29 mouse cellular contexts compared by ENCODE assay signal in genomic region chr14:55778686-55779085, GRCm38 (mm10). TPM values are rescaled to one million over a fixed set of nuclear protein-coding genes. Genes with fewer than 3 reads are reported as not detected.
A peak's percentile ranks its signal among the peaks of the same experiment; 100 is the strongest.
DNase-seq lines count a peak whose midpoint lies in the region; ATAC-seq and TF ChIP-seq lines count a peak whose summit lies in the region.
"Had no signal": no experiment of that assay in that cellular context is flagged by ENCODE, and none has a peak within 500 bp of the region (broad histone marks: within the 10 kb centered on the region; RNA-seq: fewer than 3 reads in every experiment).

No protein-coding gene starts in this region.

- H3K27me3 ChIP-seq in kidney, embryonic 15.5 days: peaks cover 16% of the 10 kb centered on the region
- no peaks in the 10 kb centered on the region for H3K27me3 ChIP-seq in ES-Bruce4 (ENCODE audit: control insufficient read depth, insufficient read depth, low read length, poor library complexity, severe bottlenecking)

- ATAC-seq in kidney, embryonic 15.5 days (replicated peaks; ENCODE audit: low FRiP score): no peak
- ATAC-seq: CD4-positive, CD25-positive, alpha-beta regulatory T cell, adult 4 months; hindbrain, embryonic 16.5 days; intestine, embryonic 16.5 days; midbrain, embryonic 16.5 days; Patski had no signal

- no peaks in the 10 kb centered on the region for H3K9me3 ChIP-seq in kidney, embryonic 15.5 days (replicated peaks)
- H3K9me3 ChIP-seq in ES-Bruce4 (replicated peaks; ENCODE audit: control insufficient read depth, insufficient read depth, low read length, poor library complexity, severe bottlenecking): no peaks in the 10 kb centered on the region
- H3K9me3 ChIP-seq: embryonic facial prominence, embryonic 13.5 days; forebrain, embryonic 12.5 days; G1E; heart, embryonic 15.5 days; hindbrain, embryonic 10.5 days; limb, embryonic 15.5 days had no signal

- H3K27ac ChIP-seq in gastrocnemius, adult 2 months: no peak overlapping the region
- no peak overlapping the region for H3K27ac ChIP-seq in kidney, embryonic 15.5 days
- H3K27ac ChIP-seq in ES-Bruce4 (ENCODE audit: insufficient read depth, low read length): no peak overlapping the region
- H3K27ac ChIP-seq: embryonic facial prominence, embryonic 13.5 days; forebrain, embryonic 12.5 days; heart, embryonic 15.5 days; hindbrain, embryonic 10.5 days; limb, embryonic 15.5 days; liver, embryonic 14.5 days had no signal

- no peak overlapping the region for H3K4me2 ChIP-seq in kidney, embryonic 15.5 days
- H3K4me2 ChIP-seq: embryonic facial prominence, embryonic 13.5 days; forebrain, embryonic 12.5 days; heart, embryonic 15.5 days; limb, embryonic 15.5 days; lung, embryonic 14.5 days had no signal

- TF ChIP-seq EP300 in ES-Bruce4 (IDR thresholded peaks at IDR 0.05; ENCODE audit: insufficient read depth, low read depth, low read length): no peak

- TF ChIP-seq CTCF in gastrocnemius, adult 2 months (IDR thresholded peaks at IDR 0.05): no peak
- TF ChIP-seq CTCF in ES-Bruce4 (IDR thresholded peaks at IDR 0.05; ENCODE audit: low read depth, low read length): no peak

- WGBS in kidney, embryonic 15.5 days: 87% methylated on average over 15 of the region's 15 CpGs

- 0 out of 2 replicates have a peak, but pooled peaks cover 5% of the 10 kb centered on the region for H3K36me3 ChIP-seq in kidney, embryonic 15.5 days
- H3K36me3 ChIP-seq in ES-Bruce4 (ENCODE audit: control insufficient read depth, insufficient read depth, low read length, poor library complexity, severe bottlenecking): no peaks in the 10 kb centered on the region
- H3K36me3 ChIP-seq: forebrain, embryonic 12.5 days; G1E; heart, embryonic 15.5 days; hindbrain, embryonic 10.5 days had no signal

- H3K9ac ChIP-seq in kidney, embryonic 15.5 days: no peak overlapping the region
- H3K9ac ChIP-seq in ES-Bruce4 (ENCODE audit: low read depth, poor library complexity, severe bottlenecking): no peak overlapping the region
- H3K9ac ChIP-seq: embryonic facial prominence, embryonic 13.5 days; forebrain, embryonic 12.5 days; heart, embryonic 15.5 days; limb, embryonic 15.5 days; liver, embryonic 14.5 days; lung, embryonic 14.5 days had no signal

- H3K4me3 ChIP-seq in gastrocnemius, adult 2 months: no peak overlapping the region
- H3K4me3 ChIP-seq in kidney, embryonic 15.5 days (replicated peaks): no peak overlapping the region
- H3K4me3 ChIP-seq in ES-Bruce4 (ENCODE audit: low read depth, low read length): 0 out of 2 replicates have a peak overlapping the region, but pooled peaks have one; percentile 10
- H3K4me3 ChIP-seq: embryonic facial prominence, embryonic 13.5 days; erythroblast, embryonic 14.5 days; forebrain, embryonic 12.5 days; heart, embryonic 15.5 days; hindbrain, embryonic 10.5 days; limb, embryonic 15.5 days had no signal

- peaks cover 33% of the 10 kb centered on the region for H3K4me1 ChIP-seq in kidney, embryonic 15.5 days
- H3K4me1 ChIP-seq in ES-Bruce4 (ENCODE audit: control insufficient read depth, insufficient read depth, low read length): no peaks in the 10 kb centered on the region

- TF ChIP-seq POLR2A in ES-Bruce4 (IDR thresholded peaks at IDR 0.05; ENCODE audit: insufficient read depth, low read length): no peak

- intact Hi-C loops in gastrocnemius, adult 2 months (cut with DNase I): no loop called here
- intact Hi-C loops in gastrocnemius, postnatal 14 days (cut with DNase I; ENCODE audit: low total_unique reads): no loop called here

- peak; percentile 16 for DNase-seq in gastrocnemius, adult 2 months
- no peak for DNase-seq in gastrocnemius, postnatal 14 days
- peak; percentile 6 for DNase-seq in kidney, postnatal 10 days
- DNase-seq in spleen, postnatal 4 days (ENCODE audit: low spot score in 2 of 2): peak; percentile 11 to 56
- no peak for DNase-seq in spleen, adult 18-20 months
- DNase-seq: cerebellum, adult 8-10 months; cerebellum, postnatal 36 days; embryo, embryonic 11 days; kidney, adult 9 months; kidney, postnatal 36 days; left cerebral cortex, postnatal 4 days; lung, embryonic 14.5 days; right cerebral cortex, adult 18-20 months had no signal

RNA-seq across cellular contexts. Expression of gene Adcy4, which starts 5.2 kb away (rescaled TPM):
- total RNA-seq in gastrocnemius, adult 2 months (2021): 10 to 100 TPM in 1 of 2 experiments, 1 to 10 TPM in 1; 6.8 to 10.1 TPM
- total RNA-seq in gastrocnemius, postnatal 14 days (2021): 1 to 10 TPM; 7.1 to 8.6 TPM
- polyA plus RNA-seq in kidney, embryonic 15.5 days (2015; fragmentation: Nextera tagmentation; extraction: Ambion mirVana): 13.9 and 15.8 TPM in 2 replicates
- 0.30 and 1.2 TPM in 2 replicates for polyA plus RNA-seq in ES-Bruce4 (2011; ENCODE audit: insufficient read depth, insufficient read length, low read depth, missing spikeins)
- polyA plus RNA-seq: Patski had no signal

RNA-seq across cellular contexts. Expression of gene Ripk3, which starts 10.0 kb away (rescaled TPM):
- 1 to 10 TPM in 1 of 2 experiments, under 1 TPM in 1; 0.64 to 1.1 TPM for total RNA-seq in gastrocnemius, adult 2 months (2021)
- total RNA-seq in gastrocnemius, postnatal 14 days (2021): 1 to 10 TPM; 2.4 to 2.6 TPM
- polyA plus RNA-seq in kidney, embryonic 15.5 days (2015; fragmentation: Nextera tagmentation; extraction: Ambion mirVana): 38.1 and 40.4 TPM in 2 replicates
- polyA plus RNA-seq in ES-Bruce4 (2011; ENCODE audit: insufficient read depth, insufficient read length, low read depth, missing spikeins): 11.0 and 16.4 TPM in 2 replicates

RNA-seq across cellular contexts. Expression of gene Ltb4r1, which starts 12.9 kb away (rescaled TPM):
- under 1 TPM in 1 of 2 experiments, not detected in 1; 0.18 TPM for total RNA-seq in gastrocnemius, adult 2 months (2021)
- total RNA-seq in gastrocnemius, postnatal 14 days (2021): under 1 TPM; 0.22 to 0.39 TPM
- polyA plus RNA-seq in kidney, embryonic 15.5 days (2015; fragmentation: Nextera tagmentation; extraction: Ambion mirVana): 0.69 and 0.73 TPM in 2 replicates
- 2.6 and 3.0 TPM in 2 replicates for polyA plus RNA-seq in ES-Bruce4 (2011; ENCODE audit: insufficient read depth, insufficient read length, low read depth, missing spikeins)
- polyA plus RNA-seq: Patski had no signal

RNA-seq across cellular contexts. Expression of gene Ltb4r2, which starts 17.5 kb away (rescaled TPM):
- not detected for total RNA-seq in gastrocnemius, adult 2 months (2021)
- total RNA-seq in gastrocnemius, postnatal 14 days (2021): under 1 TPM in 1 of 2 experiments, not detected in 1; 0.12 TPM
- 0.25 and 0.35 TPM in 2 replicates for polyA plus RNA-seq in kidney, embryonic 15.5 days (2015; fragmentation: Nextera tagmentation; extraction: Ambion mirVana)
- polyA plus RNA-seq in ES-Bruce4 (2011; ENCODE audit: insufficient read depth, insufficient read length, low read depth, missing spikeins): 5.3 and 6.8 TPM in 2 replicates
- polyA plus RNA-seq: erythroblast, embryonic 14.5 days; G1E; Patski had no signal

RNA-seq across cellular contexts. Expression of gene Cideb, which starts 20.4 kb away (rescaled TPM):
- total RNA-seq in gastrocnemius, adult 2 months (2021): not detected
- total RNA-seq in gastrocnemius, postnatal 14 days (2021): not detected
- 10.0 and 11.2 TPM in 2 replicates for polyA plus RNA-seq in kidney, embryonic 15.5 days (2015; fragmentation: Nextera tagmentation; extraction: Ambion mirVana)
- polyA plus RNA-seq in ES-Bruce4 (2011; ENCODE audit: insufficient read depth, insufficient read length, low read depth, missing spikeins): not detected in 2 replicates
- polyA plus RNA-seq: CD4-positive, CD25-positive, alpha-beta regulatory T cell, adult 4 months; G1E; hindbrain, embryonic 10.5 days; neural tube, embryonic 14.5 days had no signal

Comparison
In these comparisons a context has a peak if more than half of its experiments do, and no peak if none do; other contexts are left out.
1. DNase-seq: peak in gastrocnemius, adult 2 months (single experiment), kidney, postnatal 10 days (single experiment) and spleen, postnatal 4 days (2 of 2); none in gastrocnemius, postnatal 14 days (single experiment) and spleen, adult 18-20 months (0 of 2).